Mouse (Mus musculus) kidney, adult 8-10 months (tissue): ENCODE measurements around the gene Gm21973.

Experiments
- DNase-seq, 2 experiments: peaks; one replicate each; pipeline ENCODE4 v3.0.0; 2022

Gm21973 gene

GRCm38 (mm10) chr15:10409842-10410241 lies 84.7 kb downstream of the Gm21973 start:
- DNase-seq = no peak

GRCm38 (mm10) chr15:10410881-10411280 lies 85.7 kb downstream of the Gm21973 start:
- DNase-seq = no peak

DNA sequence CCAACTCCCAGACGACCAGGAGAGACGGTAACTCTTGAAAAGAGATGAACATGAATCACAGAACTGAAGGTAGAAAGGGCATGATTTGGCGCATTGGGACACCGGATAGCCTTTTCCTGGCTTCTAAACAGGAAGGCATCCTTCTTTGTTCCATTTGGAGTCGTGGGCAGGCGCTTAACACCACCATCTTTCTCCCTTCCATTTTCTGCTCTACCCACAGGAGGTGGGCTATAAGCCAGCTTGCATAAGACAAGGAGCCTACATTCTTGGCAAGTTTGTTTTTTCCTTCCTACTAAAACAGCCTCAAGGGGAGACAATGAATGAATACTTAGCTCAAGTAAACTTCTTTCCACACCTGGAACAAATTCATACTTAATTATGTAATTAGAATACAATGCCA lies 88.5 kb downstream of the Gm21973 start:
- no peak for DNase-seq

GRCm38 (mm10) chr15:10421138-10421784 lies 96.1 kb downstream of the Gm21973 start:
- no peak for DNase-seq

- DNase-seq = no peak
These were observed 96.6 kb downstream of the Gm21973 start for GRCm38 (mm10) chr15:10421785-10422144.
